Mouse (Mus musculus): Measurements from ENCODE around the gene S100a13. TPM values are rescaled to one million over a fixed set of nuclear protein-coding genes. Genes with fewer than 3 reads are reported as not detected.
A peak's percentile ranks its signal among the peaks of the same experiment; 100 is the strongest.

Gene S100a13
- polyA plus RNA-seq, 1 experiment: 120 TPM

DNA sequence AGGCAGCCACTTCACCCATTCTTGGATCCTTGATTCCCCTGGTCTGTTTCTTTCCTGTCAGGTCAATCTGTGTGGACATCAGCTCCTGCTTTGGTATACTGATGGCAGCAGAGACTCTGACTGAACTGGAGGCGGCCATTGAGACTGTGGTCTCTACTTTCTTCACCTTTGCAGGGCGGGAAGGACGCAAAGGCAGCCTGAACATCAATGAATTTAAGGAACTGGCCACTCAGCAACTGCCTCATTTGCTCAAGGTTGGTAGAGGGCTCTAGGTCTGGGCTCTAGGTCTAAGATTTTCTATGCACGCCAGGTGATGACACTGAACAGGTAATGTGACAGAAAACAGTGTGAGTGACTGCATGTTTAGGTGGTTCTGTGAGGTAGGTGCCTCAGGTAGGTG, 1.6 kb downstream of the S100a13 start:
- Histone ChIP-seq H3K27ac (ENCODE audit: insufficient read depth, low read depth, low read length) (no peak overlapping the region), H3K4me3 (ENCODE audit: insufficient read depth, low read length) (peak overlapping the region; percentile 71; the same call in 1 of the 2 replicates), H3K4me1 (ENCODE audit: control insufficient read depth, insufficient read depth, low read length) (peaks cover 46% of the 10 kb centered on the region)
- TF ChIP-seq POLR2A (IDR thresholded peaks at IDR 0.05; ENCODE audit: borderline replicate concordance, low read depth, low read length): no peak

DNA sequence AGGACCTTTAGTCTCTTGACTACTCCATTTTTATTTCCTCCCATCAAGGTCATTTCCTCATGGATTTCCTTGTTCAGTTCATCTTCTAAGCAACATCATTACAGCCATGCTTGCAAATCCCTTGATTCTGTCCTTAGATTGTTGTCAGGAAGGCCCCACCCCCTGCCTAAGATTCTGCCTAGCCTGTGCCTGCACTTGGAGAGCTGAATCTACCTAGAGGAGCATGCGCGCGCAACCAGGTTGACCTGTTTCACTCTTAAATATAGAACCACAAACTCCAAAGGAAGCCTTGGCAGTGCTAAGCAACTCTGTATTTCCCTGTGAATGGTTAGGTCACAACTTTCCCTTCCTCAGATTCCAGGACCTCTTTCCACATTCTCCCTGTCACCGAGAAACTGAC, 3.5 kb downstream of the S100a13 start:
- TF ChIP-seq POLR2A (IDR thresholded peaks at IDR 0.05; ENCODE audit: borderline replicate concordance, low read depth, low read length) (no peak), CTCF (IDR thresholded peaks at IDR 0.05; ENCODE audit: low read depth, low read length) (no peak)
- Histone ChIP-seq H3K27ac (ENCODE audit: insufficient read depth, low read depth, low read length) (no peak overlapping the region), H3K4me1 (ENCODE audit: control insufficient read depth, insufficient read depth, low read length) (peaks cover 42% of the 10 kb centered on the region), H3K4me3 (ENCODE audit: insufficient read depth, low read length) (no peak overlapping the region)

DNA sequence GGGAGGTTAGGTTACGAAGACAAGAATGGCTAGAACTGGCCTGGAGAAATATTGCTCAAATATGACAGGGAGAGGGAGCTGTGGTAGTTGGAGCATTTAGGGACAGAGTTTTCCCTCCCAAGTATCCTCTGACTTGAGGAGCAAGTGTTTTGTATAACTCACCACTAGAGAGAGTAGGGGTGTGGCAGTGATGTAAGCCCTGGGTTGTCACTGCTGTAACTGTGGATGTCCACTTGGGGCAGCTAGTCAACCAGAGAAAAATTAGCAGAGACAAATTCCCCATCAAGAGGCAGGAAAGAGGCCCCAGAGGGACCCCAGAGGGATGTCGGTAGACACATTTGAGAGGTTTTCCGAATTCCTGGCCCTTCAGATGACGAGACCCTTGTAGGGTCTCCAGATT, 11.2 kb downstream of the S100a13 start:
- Histone ChIP-seq H3K4me1 (ENCODE audit: control insufficient read depth, insufficient read depth, low read length) (peaks cover 6% of the 10 kb centered on the region), H3K4me3 (ENCODE audit: insufficient read depth, low read length) (no peak overlapping the region), H3K27ac (ENCODE audit: insufficient read depth, low read depth, low read length) (no peak overlapping the region)
- TF ChIP-seq POLR2A (IDR thresholded peaks at IDR 0.05; ENCODE audit: borderline replicate concordance, low read depth, low read length) (no peak), CTCF (IDR thresholded peaks at IDR 0.05; ENCODE audit: low read depth, low read length) (peak; percentile 36)

DNA sequence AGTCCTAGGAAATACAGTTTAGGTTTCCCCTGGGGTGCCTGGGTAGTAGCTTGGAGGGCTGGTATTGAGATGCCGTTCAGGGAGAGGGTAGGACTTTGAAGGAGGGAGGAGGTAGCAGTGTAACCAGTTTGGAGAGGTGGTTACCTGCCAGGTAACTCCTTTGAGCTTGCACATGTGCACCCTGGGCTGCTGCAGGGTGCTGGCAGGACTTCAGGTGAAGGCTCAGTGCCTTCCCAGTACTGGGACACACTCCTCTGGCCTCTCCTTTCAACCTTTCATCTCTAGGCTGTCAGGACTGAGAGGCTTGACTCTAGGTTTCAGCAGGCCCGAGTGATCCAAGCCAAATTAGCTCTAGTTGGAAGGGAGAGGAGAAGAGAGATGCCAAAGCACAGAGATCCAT, 11.8 kb downstream of the S100a13 start:
- no peak for TF ChIP-seq CTCF (IDR thresholded peaks at IDR 0.05; ENCODE audit: low read depth, low read length)
- TF ChIP-seq POLR2A (IDR thresholded peaks at IDR 0.05; ENCODE audit: borderline replicate concordance, low read depth, low read length): no peak
- no peak overlapping the region for H3K4me3 ChIP-seq (ENCODE audit: insufficient read depth, low read length)
- H3K4me1 ChIP-seq (ENCODE audit: control insufficient read depth, insufficient read depth, low read length): no peaks in the 10 kb centered on the region
- H3K27ac ChIP-seq (ENCODE audit: insufficient read depth, low read depth, low read length): no peak overlapping the region

DNA sequence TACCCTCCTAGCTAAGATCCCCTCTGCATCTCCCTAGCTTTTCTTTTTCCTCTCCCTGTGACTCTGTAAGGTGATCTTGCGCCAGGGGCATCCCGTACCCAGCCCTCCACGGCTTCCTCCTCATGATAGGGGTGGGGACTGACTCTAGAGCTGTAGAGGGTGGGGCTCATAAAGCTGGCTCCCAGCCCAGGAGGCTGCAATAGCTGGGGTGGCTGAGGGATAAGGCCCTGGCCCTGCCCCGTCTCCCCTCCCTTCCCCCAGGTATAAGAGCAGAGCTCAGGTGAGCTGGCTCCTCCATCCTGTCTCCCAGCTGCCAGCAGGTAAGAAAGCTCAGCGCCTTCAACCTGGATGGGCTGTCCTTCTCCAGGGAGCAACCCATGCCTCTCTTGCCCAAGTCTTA, 12.3 kb downstream of the S100a13 start, which contains the start of gene S100a14:
Gene S100a14 (plus strand): TSS at position 277 of the 400 bp plus-strand sequence.
- Histone ChIP-seq H3K4me1 (ENCODE audit: control insufficient read depth, insufficient read depth, low read length) (no peaks in the 10 kb centered on the region), H3K27ac (ENCODE audit: insufficient read depth, low read depth, low read length) (no peak within 1 kb of the TSS), H3K4me3 (ENCODE audit: insufficient read depth, low read length) (no peak within 1 kb of the TSS)
- no peak for TF ChIP-seq POLR2A (IDR thresholded peaks at IDR 0.05; ENCODE audit: borderline replicate concordance, low read depth, low read length)
- TF ChIP-seq CTCF (IDR thresholded peaks at IDR 0.05; ENCODE audit: low read depth, low read length): no peak

DNA sequence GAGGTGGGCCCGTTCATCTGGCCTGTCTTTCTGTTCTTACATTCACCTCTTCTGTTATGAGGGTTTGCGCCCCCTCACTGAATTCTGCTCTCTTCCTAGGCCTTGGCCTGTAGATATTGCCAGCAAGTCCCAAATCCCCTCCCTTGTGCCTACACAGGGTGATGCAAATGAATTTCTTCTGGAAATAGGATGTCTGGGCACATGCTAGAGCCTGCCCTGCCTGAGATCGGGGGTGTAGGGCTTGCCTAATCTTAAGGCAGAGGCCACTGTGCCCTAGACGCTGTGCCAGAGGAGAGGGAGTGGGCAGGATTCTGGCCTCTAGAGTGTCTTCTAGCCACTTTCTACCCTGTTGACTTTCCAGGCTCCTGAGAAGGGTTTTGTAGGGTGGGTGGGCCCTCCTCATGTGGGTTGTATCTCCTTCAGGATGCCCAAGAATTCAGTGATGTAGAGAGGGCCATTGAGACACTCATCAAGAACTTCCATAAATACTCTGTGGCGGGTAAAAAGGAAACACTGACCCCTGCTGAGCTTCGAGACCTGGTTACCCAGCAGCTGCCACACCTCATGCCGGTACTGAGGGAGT, 13.1 kb downstream of the S100a13 start:
- Histone ChIP-seq H3K4me3 (ENCODE audit: insufficient read depth, low read length) (no peak overlapping the region), H3K4me1 (ENCODE audit: control insufficient read depth, insufficient read depth, low read length) (no peaks in the 10 kb centered on the region)
- no peak for TF ChIP-seq POLR2A (IDR thresholded peaks at IDR 0.05; ENCODE audit: borderline replicate concordance, low read depth, low read length)
- TF ChIP-seq CTCF (IDR thresholded peaks at IDR 0.05; ENCODE audit: low read depth, low read length): no peak

DNA sequence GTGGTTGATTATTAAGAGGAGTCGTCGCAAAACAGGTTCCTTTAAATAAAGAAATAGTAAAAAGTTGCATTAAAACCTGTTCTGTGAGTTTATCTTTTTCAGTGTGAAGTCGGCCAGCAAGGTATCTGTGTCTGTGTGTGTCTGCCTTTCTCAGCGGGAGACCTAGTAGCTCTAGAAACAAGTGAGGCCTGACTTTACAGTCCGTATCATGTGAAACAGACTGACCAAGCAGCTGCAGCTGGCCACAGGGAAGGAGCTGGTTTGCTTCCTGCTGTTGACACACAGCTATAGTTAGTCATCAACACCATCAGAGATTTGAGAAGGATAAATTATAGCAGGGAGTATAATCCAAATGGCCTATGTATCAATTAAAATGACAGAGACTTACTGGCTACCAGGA, 17.5 kb downstream of the S100a13 start:
- no peak overlapping the region for H3K27ac ChIP-seq (ENCODE audit: insufficient read depth, low read depth, low read length)
- no peak overlapping the region for H3K4me3 ChIP-seq (ENCODE audit: insufficient read depth, low read length)
- TF ChIP-seq CTCF (IDR thresholded peaks at IDR 0.05; ENCODE audit: low read depth, low read length): no peak
- no peak for TF ChIP-seq POLR2A (IDR thresholded peaks at IDR 0.05; ENCODE audit: borderline replicate concordance, low read depth, low read length)
- H3K4me1 ChIP-seq (ENCODE audit: control insufficient read depth, insufficient read depth, low read length): no peaks in the 10 kb centered on the region

More for the DNA sequence above, 13.1 kb downstream of the S100a13 start:
- no peak overlapping the region for H3K27ac ChIP-seq (ENCODE audit: insufficient read depth, low read depth, low read length)

DNA sequence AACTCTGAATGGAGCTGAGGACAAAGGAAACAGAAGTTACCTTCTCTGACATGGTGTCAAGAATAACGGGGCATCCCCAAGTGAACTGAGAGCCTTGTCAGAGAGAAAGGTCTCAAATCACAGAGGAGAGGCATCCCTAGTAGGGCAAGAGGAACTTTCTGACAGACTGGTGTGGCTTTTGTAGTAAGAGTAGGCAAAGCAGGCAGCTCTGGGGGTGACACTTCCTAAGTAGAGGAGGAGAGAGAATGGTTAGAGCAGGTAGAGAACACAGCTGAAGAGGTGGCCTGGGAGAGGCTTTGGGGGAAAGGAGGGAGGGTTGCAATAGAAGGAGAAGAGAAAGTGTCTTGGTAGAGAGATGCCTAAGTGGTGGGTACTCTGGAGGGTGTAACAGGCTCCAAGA, 21.2 kb downstream of the S100a13 start:
- no peak for TF ChIP-seq CTCF (IDR thresholded peaks at IDR 0.05; ENCODE audit: low read depth, low read length)
- TF ChIP-seq POLR2A (IDR thresholded peaks at IDR 0.05; ENCODE audit: borderline replicate concordance, low read depth, low read length): no peak
- Histone ChIP-seq H3K4me1 (ENCODE audit: control insufficient read depth, insufficient read depth, low read length) (no peaks in the 10 kb centered on the region), H3K27ac (ENCODE audit: insufficient read depth, low read depth, low read length) (no peak overlapping the region), H3K4me3 (ENCODE audit: insufficient read depth, low read length) (no peak overlapping the region)

DNA sequence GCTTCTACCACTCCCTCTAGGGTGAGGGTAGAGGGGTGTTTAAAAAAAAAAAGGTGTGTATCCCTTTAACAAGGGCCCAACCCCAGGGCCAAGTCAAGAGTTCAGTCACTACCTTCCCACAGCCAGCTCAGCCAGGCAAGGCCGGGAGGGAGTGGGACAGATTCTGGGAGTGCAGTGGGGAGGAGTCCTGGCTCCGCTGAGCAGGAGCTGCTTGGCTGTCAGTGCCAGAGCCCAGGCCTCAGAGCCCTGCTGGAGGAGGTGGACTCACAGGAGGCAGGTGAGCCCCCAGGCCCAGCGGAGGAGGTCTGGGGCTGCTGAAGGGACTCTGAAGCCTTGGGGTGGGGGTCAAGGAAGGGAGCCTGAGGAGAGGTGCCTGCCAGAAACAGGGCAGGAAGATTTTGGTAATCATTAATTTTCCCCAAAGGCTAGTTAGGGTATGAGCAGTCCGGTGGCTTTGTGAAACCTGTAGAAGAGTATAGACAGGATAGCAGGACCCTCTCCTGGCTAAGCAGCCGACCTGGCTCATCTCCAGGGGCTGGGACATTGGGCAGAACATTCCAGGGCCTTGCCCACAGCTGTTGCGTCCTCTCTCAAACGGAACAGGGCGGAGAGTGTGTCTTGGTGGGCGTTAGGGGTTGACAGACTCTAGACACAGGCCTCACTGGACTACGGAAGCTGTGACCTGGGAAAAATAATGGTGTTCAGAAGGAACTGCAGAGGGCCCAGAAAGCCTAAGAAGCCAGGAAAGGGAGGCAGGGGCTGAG, 23.1 kb downstream of the S100a13 start, which contains the start of gene S100a16:
Gene S100a16 (plus strand): TSS at position 114 of the 764 bp plus-strand sequence.
- Histone ChIP-seq H3K4me1 (ENCODE audit: control insufficient read depth, insufficient read depth, low read length) (no peaks in the 10 kb centered on the region), H3K27ac (ENCODE audit: insufficient read depth, low read depth, low read length) (no peak within 1 kb of the TSS), H3K4me3 (ENCODE audit: insufficient read depth, low read length) (no peak within 1 kb of the TSS)
- no peak for TF ChIP-seq CTCF (IDR thresholded peaks at IDR 0.05; ENCODE audit: low read depth, low read length)
- TF ChIP-seq POLR2A (IDR thresholded peaks at IDR 0.05; ENCODE audit: borderline replicate concordance, low read depth, low read length): no peak

DNA sequence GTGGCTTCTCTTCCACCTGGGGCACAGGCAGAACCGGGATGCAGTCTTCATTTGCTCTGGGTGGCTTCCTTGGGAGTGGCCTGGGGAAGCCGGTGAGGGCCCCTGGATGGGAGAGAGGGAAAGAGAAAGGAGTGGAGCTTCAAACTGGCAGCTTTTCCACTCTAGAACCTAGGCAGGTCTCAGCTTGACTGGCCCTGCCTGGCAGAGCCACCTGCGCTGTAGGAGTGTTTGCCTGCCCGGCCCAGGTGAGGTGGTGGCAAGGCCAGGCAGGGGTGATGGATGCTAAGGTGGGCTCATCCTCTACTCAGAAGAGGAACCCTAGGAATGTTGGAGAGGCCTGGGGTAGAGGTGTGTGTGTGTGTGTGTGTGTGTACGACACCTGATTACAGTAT, 23.7 kb downstream of the S100a13 start:
- H3K27ac ChIP-seq (ENCODE audit: insufficient read depth, low read depth, low read length): no peak overlapping the region
- no peak overlapping the region for H3K4me3 ChIP-seq (ENCODE audit: insufficient read depth, low read length)
- H3K4me1 ChIP-seq (ENCODE audit: control insufficient read depth, insufficient read depth, low read length): no peaks in the 10 kb centered on the region
- no peak for TF ChIP-seq POLR2A (IDR thresholded peaks at IDR 0.05; ENCODE audit: borderline replicate concordance, low read depth, low read length)
- TF ChIP-seq CTCF (IDR thresholded peaks at IDR 0.05; ENCODE audit: low read depth, low read length): no peak
